Comparison of ENCODE assay signal across 17 mouse cellular contexts in the genomic region with DNA sequence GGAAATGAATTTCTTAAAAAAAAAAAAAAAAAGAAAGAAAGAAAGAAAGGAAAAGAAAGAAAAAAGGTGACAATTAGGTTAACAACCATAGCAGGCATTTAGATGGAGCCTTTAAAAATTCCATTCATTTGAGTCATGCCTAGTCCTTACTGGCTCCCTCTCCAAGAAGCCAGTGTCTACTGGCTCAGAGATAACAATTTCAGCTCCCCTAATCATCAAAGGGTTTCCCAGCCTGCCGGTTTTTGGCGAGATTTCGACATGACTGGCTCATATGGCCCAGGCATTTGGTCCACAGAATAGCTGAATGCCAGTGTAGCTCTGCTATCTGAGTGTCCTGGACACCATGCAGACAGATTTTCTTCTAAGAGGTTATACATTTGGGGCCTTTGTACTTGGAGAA. TPM values are rescaled to one million over a fixed set of nuclear protein-coding genes. Genes with fewer than 3 reads are reported as not detected.
DNase-seq lines count a peak whose midpoint lies in the region; ATAC-seq lines count a peak whose summit lies in the region.
"Had no signal": no experiment of that assay in that cellular context is flagged by ENCODE, and none has a peak within 500 bp of the region (broad histone marks: within the 10 kb centered on the region; RNA-seq: fewer than 3 reads in every experiment).

No protein-coding gene starts in this region.

- no peak overlapping the region for H3K4me2 ChIP-seq in midbrain, embryonic 11.5 days
- no peak overlapping the region for H3K4me2 ChIP-seq in heart, embryonic 13.5 days
- H3K4me2 ChIP-seq: hindbrain, embryonic 13.5 days had no signal

- H3K9me3 ChIP-seq in midbrain, embryonic 11.5 days (ENCODE audit: control insufficient read depth, low read length): no peaks in the 10 kb centered on the region
- H3K9me3 ChIP-seq in midbrain, embryonic 10.5 days (replicated peaks): no peaks in the 10 kb centered on the region
- H3K9me3 ChIP-seq in heart, embryonic 13.5 days: no peaks in the 10 kb centered on the region
- H3K9me3 ChIP-seq: embryonic facial prominence, embryonic 10.5 days; hindbrain, embryonic 13.5 days had no signal

- peak; percentile 21 for DNase-seq in adrenal gland, adult 8-10 months
- no peak for DNase-seq in adrenal gland, adult 18-20 months (ENCODE audit: low spot score in 2 of 2)
- DNase-seq in midbrain, embryonic 11.5 days (ENCODE audit: low spot score, missing footprints): peak; percentile 47
- DNase-seq in midbrain, embryonic 10.5 days (ENCODE audit: low spot score): no peak
- peak; percentile 35 for DNase-seq in lung, postnatal 36 days
- DNase-seq in spleen, adult 12 weeks (ENCODE audit: low spot score): no peak
- DNase-seq in left cerebral cortex, postnatal 25 days (ENCODE audit: low spot score in 2 of 2): no peak
- DNase-seq: kidney, postnatal 25 days; liver; thymus, postnatal 14 days had no signal

- no peaks in the 10 kb centered on the region for H3K4me1 ChIP-seq in midbrain, embryonic 11.5 days (ENCODE audit: control insufficient read depth, insufficient read depth, low read length)
- H3K4me1 ChIP-seq in midbrain, embryonic 10.5 days: peaks cover 7% of the 10 kb centered on the region; the same call in 1 of the 2 replicates
- peaks cover 41% of the 10 kb centered on the region for H3K4me1 ChIP-seq in heart, embryonic 13.5 days

- no peaks in the 10 kb centered on the region for H3K36me3 ChIP-seq in midbrain, embryonic 11.5 days (ENCODE audit: control insufficient read depth, insufficient read depth, low read length)
- H3K36me3 ChIP-seq in midbrain, embryonic 10.5 days: no peaks in the 10 kb centered on the region
- H3K36me3 ChIP-seq in heart, embryonic 13.5 days: peaks cover 67% of the 10 kb centered on the region
- H3K36me3 ChIP-seq: embryonic facial prominence, embryonic 10.5 days; hindbrain, embryonic 13.5 days had no signal

- H3K27me3 ChIP-seq in midbrain, embryonic 11.5 days (ENCODE audit: control insufficient read depth, insufficient read depth, low read length): no peaks in the 10 kb centered on the region
- H3K27me3 ChIP-seq in midbrain, embryonic 10.5 days (ENCODE audit: low read depth, poor library complexity, severe bottlenecking): no peaks in the 10 kb centered on the region; the same call in 1 of the 2 replicates
- H3K27me3 ChIP-seq in heart, embryonic 13.5 days (replicated peaks): no peaks in the 10 kb centered on the region
- H3K27me3 ChIP-seq: hindbrain, embryonic 13.5 days had no signal

- WGBS in midbrain, embryonic 11.5 days: 45% methylated on average over 3 of the region's 3 CpGs
- WGBS in midbrain, embryonic 10.5 days: 53% methylated on average over 3 of the region's 3 CpGs
- WGBS in heart, embryonic 13.5 days: 4% methylated on average over 3 of the region's 3 CpGs

- no peak overlapping the region for H3K4me3 ChIP-seq in midbrain, embryonic 11.5 days (ENCODE audit: low read depth, low read length)
- H3K4me3 ChIP-seq in midbrain, embryonic 10.5 days: no peak overlapping the region
- H3K4me3 ChIP-seq in heart, embryonic 13.5 days: no peak overlapping the region
- H3K4me3 ChIP-seq: embryonic facial prominence, embryonic 10.5 days; hindbrain, embryonic 13.5 days; left cerebral cortex, adult 2 months had no signal

- ATAC-seq in midbrain, embryonic 11.5 days (ENCODE audit: low FRiP score): no peak
- ATAC-seq in heart, embryonic 13.5 days (ENCODE audit: extremely low read depth, insufficient number of reproducible peaks, low FRiP score, low TSS enrichment): no peak
- ATAC-seq: intestine, postnatal 0 days had no signal

- intact Hi-C loops in left cerebral cortex, postnatal 25 days (cut with DNase I): no loop called here

- H3K27ac ChIP-seq in midbrain, embryonic 11.5 days (ENCODE audit: low read depth, low read length): no peak overlapping the region
- no peak overlapping the region for H3K27ac ChIP-seq in midbrain, embryonic 10.5 days (replicated peaks)
- H3K27ac ChIP-seq in heart, embryonic 13.5 days (replicated peaks): peak overlapping the region; percentile 71
- H3K27ac ChIP-seq: embryonic facial prominence, embryonic 10.5 days; hindbrain, embryonic 13.5 days; left cerebral cortex, adult 2 months had no signal

- no peak overlapping the region for H3K9ac ChIP-seq in midbrain, embryonic 11.5 days (ENCODE audit: low read length)
- H3K9ac ChIP-seq in heart, embryonic 13.5 days: no peak overlapping the region
- H3K9ac ChIP-seq: hindbrain, embryonic 13.5 days had no signal

RNA-seq across cellular contexts. Expression of gene Pdlim3, which starts 18.4 kb away (rescaled TPM):
- total RNA-seq in adrenal gland, adult 8-10 months (2022): 1 to 10 TPM; 1.3 to 2.2 (median 2.1) TPM
- 1 to 10 TPM; 1.1 to 2.5 TPM for total RNA-seq in adrenal gland, adult 18-20 months (2021)
- polyA plus RNA-seq in midbrain, embryonic 11.5 days (2014; fragmentation: Nextera tagmentation; extraction: Ambion mirVana): 34.4 and 42.2 TPM in 2 replicates
- 10.6 and 31.0 TPM in 2 replicates for polyA plus RNA-seq in midbrain, embryonic 10.5 days (2016; fragmentation: Nextera tagmentation; extraction: Ambion mirVana)
- polyA plus RNA-seq in heart, embryonic 13.5 days (2015; fragmentation: Nextera tagmentation; extraction: Ambion mirVana): 190 and 227 TPM in 2 replicates
- 1 to 10 TPM; 2.7 TPM for total RNA-seq in left cerebral cortex, postnatal 25 days (2021)
- total RNA-seq: monocyte, adult 5-6 weeks had no signal

RNA-seq across cellular contexts. Expression of gene Ccdc110, which starts 30.8 kb away (rescaled TPM):
- not detected for total RNA-seq in adrenal gland, adult 8-10 months (2022)
- not detected for total RNA-seq in adrenal gland, adult 18-20 months (2021)
- 0.19 TPM in 1 of 2 replicates, not detected in the other for polyA plus RNA-seq in midbrain, embryonic 11.5 days (2014; fragmentation: Nextera tagmentation; extraction: Ambion mirVana)
- 0.19 TPM in 1 of 2 replicates, not detected in the other for polyA plus RNA-seq in midbrain, embryonic 10.5 days (2016; fragmentation: Nextera tagmentation; extraction: Ambion mirVana)
- not detected in 2 replicates for polyA plus RNA-seq in heart, embryonic 13.5 days (2015; fragmentation: Nextera tagmentation; extraction: Ambion mirVana)
- total RNA-seq in left cerebral cortex, postnatal 25 days (2021): 1 to 10 TPM; 1.3 to 1.4 TPM
- total RNA-seq: monocyte, adult 5-6 weeks had no signal
- polyA plus RNA-seq: embryonic facial prominence, embryonic 10.5 days; intestine, postnatal 0 days; stomach, embryonic 14.5 days had no signal

Comparison
In these comparisons a context has a peak if more than half of its experiments do, and no peak if none do; other contexts are left out.
1. DNase-seq: peak in adrenal gland, adult 8-10 months (single experiment), midbrain, embryonic 11.5 days (single experiment) and lung, postnatal 36 days (single experiment); none in adrenal gland, adult 18-20 months (0 of 2), midbrain, embryonic 10.5 days (single experiment), spleen, adult 12 weeks (single experiment) and left cerebral cortex, postnatal 25 days (0 of 2).